Mouse (Mus musculus) brown adipose tissue, adult 24 weeks (tissue): ENCODE measurements around the gene Gbp9. TPM values are rescaled to one million over a fixed set of nuclear protein-coding genes. Genes with fewer than 3 reads are reported as not detected.
"Not testable (repeated sequence)": the region's sequence is repeated elsewhere in the genome, so short reads cannot be mapped to it uniquely, and the experiment has no call there.

Source experiments
- H3K27ac ChIP-seq: fragments of 200-500 bp; replicated peaks from 2 replicates; pipeline ENCODE4 v1.5.1; 2012; ENCODE audit warnings: low read depth, mild to moderate bottlenecking, low read length
- H3K4me1 ChIP-seq: fragments of 200-500 bp; 2 replicates; pipeline ENCODE4 v1.6.1; 2012; ENCODE audit warnings: low read length, mixed read lengths; ENCODE audit not compliant: control insufficient read depth, insufficient read depth, insufficient read length
- H3K4me3 ChIP-seq: fragments of 200-500 bp; 2 replicates; pipeline ENCODE4 v1.5.1; 2012; ENCODE audit warnings: low read depth, mild to moderate bottlenecking, low read length, moderate library complexity; ENCODE audit not compliant: insufficient read depth
- polyA plus RNA-seq: library from polyadenylated mRNA; stranded (reverse); fragments of >200 nt; gene quantifications from 2 replicates; pipeline ENCODE4 v1.2.4, GENCODE M21; 2012; ENCODE audit not compliant: missing spikeins, insufficient read depth, insufficient read length

Gene Gbp9
- 4.8 and 7.0 TPM in 2 replicates for polyA plus RNA-seq

- Histone ChIP-seq H3K27ac (peak within 1 kb of the TSS; percentile 82), H3K4me3 (peak within 1 kb of the TSS; percentile 50)
- not testable (repeated sequence) for H3K4me1 ChIP-seq
These were observed at the start of gene Gbp9, which contains the start of the genes Gbp8 and Gbp4 for GRCm38 (mm10) chr5:105139409-105140088. Gene Gbp9, minus strand, starts transcription at chr5:105139539. Gene Gbp8, minus strand, starts transcription at chr5:105139540. Gene Gbp4, minus strand, starts transcription at chr5:105139586.

DNA sequence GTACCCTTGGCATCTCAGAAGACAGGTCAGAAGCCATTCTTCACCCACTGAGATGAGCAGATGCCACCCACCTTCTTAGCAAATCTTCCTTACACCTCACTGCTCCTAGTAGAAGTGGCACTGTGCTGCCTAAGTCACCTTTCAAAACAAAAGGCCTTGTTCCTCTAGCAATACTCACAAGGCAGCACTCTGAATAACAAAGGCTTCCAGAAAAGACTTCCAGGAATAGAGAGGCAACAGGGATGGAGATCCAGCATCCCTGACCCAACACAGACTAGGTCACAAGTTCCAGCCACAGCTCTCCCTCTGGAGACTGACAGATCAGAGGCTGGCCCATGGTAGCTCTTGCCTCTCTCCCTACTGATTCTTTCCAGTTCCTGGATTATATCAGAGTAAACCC, 42.1 kb upstream of the Gbp9 start:
- Histone ChIP-seq H3K4me1 (no peaks in the 10 kb centered on the region), H3K27ac (no peak overlapping the region), H3K4me3 (no peak overlapping the region)

GRCm38 (mm10) chr5:105156582-105156981, 17.2 kb upstream of the Gbp9 start:
- H3K4me3 ChIP-seq = no peak overlapping the region
- no peaks in the 10 kb centered on the region for H3K4me1 ChIP-seq
- H3K27ac ChIP-seq = no peak overlapping the region

DNA sequence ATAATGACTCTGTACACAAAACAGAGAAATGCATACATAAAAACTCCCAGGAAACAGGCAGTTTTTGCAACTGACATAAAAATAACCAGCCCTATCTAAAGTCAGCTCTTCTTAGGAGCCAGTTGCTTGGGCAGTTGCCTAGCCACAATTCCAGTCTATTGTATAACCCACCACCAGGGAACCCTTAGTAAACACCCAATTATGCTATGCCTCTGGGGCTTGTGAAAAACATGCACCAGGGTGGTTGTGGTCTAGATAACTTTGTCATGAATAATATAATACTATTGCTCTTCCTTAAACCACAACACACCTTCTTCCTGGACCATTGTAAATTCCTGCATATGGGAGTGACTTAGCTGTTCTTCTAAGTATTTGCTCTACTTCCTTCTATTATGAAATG, 14.7 kb upstream of the Gbp9 start:
- H3K4me3 ChIP-seq = no peak overlapping the region
- H3K27ac ChIP-seq = no peak overlapping the region
- H3K4me1 ChIP-seq = no peaks in the 10 kb centered on the region

DNA sequence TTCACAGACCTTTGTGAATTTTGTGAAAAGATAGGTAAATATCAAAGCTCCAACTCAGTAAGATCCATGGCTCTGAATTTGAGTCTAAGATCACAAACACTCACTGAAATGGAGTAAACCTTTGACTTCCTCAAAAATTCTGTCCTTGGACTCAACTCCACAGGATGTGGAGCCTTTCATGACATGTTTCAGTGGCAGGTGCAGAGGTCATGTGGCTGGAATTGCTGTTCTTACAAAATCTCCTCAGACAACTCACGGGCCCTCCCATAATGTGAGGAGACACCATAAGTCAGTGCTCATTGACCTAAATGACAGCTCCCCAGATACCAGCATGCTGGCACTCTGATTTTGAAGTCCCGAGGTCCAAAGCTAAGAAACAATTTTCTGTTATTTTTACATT, 8.7 kb upstream of the Gbp9 start:
- peaks cover 16% of the 10 kb centered on the region for H3K4me1 ChIP-seq
- H3K27ac ChIP-seq, H3K4me3 ChIP-seq: not testable (repeated sequence)

DNA sequence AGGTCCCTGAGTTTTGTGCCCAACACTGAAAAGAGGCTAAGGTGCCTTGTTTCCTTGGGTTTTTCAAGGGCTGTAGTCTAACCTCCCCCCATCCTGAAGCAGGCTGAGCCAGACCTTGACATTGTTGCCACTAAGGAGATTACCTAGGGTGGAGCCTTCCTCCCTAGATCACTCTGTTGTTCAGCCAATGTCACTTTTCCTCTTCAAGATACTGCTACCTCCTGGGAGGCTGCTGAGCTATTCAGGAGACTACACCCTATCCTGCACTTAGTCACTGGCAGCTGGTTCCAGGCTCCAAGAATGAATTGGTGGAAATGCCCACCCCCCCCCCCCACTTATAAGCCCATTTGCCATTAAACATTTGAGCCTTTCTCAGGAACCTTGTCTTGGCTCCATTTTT, 7.1 kb upstream of the Gbp9 start:
- Histone ChIP-seq H3K4me3 (no peak overlapping the region), H3K27ac (peak overlapping the region; percentile 92), H3K4me1 (peaks cover 16% of the 10 kb centered on the region)

GRCm38 (mm10) chr5:105145731-105146130, 6.4 kb upstream of the Gbp9 start:
- not testable (repeated sequence) for H3K4me3 ChIP-seq
- Histone ChIP-seq H3K27ac (peak overlapping the region; percentile 87), H3K4me1 (peaks cover 16% of the 10 kb centered on the region)

DNA sequence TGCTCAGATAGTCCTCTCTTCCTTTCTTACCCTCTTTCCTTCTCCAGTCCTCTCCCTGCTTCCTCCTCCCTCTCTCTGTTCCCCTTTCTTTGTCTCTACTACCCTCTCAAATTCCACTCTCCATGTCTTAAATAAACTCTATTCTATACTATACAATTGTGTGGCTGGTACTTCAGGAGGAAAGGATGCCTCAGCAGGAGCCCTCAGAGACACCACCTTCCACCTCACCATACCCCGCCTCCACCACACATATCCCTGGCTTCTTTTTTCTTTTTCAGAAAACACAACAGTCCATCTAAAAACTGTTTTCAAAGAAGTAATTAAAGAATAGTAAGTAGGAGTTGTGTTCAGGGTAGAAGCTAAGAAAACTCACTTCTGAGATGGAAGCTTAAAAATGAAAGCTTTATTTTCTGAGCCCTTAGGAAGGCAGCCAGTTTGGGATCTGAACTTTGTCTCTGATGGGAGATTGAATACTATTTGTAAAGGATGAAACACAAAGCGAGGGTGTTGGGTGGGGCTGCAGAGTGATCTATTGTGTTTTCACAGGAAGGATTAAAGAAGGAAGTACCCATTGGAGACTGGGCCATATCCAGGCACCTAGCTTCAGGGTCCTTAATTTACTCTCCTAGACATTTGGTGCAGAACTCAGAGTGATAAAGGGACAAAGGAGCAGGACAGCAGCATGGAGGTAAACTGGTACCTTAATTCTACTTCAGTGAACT, 911 bp upstream of the Gbp9 start:
- peak overlapping the region; percentile 82 for H3K27ac ChIP-seq
- not testable (repeated sequence) for H3K4me3 ChIP-seq, H3K4me1 ChIP-seq

- peak overlapping the region; percentile 82 for H3K27ac ChIP-seq
- no peaks in the 10 kb centered on the region; the same call in 1 of the 2 replicates for H3K4me1 ChIP-seq
- H3K4me3 ChIP-seq = peak overlapping the region; percentile 50
These were observed 433 bp downstream of the Gbp9 start for GRCm38 (mm10) chr5:105138906-105139305.

DNA sequence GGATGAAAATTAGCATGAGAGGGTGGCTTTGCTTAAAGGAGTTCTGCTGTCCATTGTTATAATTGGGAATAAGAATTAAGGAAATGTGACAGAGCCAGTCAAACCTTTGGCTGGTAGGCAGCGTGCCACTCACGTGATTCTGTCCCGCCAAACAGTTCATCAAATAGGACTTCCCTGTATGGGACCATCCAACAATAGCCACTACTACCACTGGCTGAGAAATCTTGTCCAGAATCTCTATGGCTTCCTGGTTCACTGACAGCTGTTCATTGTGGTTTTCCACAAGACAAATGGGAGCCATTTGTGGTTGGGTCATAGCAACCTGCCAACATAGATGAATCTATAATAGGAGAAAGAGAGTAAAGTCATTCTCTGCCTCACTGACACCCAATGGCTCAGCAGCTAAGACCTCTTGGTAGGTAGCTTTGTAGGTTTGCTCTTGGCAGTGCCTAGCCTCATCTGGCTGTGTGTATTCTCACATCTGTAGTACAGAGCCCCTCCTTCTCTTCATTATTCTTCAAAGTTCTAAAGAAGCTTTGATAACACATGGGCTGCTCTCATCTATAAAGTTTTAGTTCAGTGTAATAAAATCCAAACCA, 2.5 kb downstream of the Gbp9 start:
- peak overlapping the region; percentile 14 for H3K4me3 ChIP-seq
- H3K4me1 ChIP-seq, H3K27ac ChIP-seq: not testable (repeated sequence)

GRCm38 (mm10) chr5:105121731-105122130, 17.6 kb downstream of the Gbp9 start:
- not testable (repeated sequence) for H3K27ac ChIP-seq, H3K4me1 ChIP-seq

GRCm38 (mm10) chr5:105115740-105116139, 23.6 kb downstream of the Gbp9 start:
- H3K27ac ChIP-seq = no peak overlapping the region
- H3K4me3 ChIP-seq = no peak overlapping the region

More at GRCm38 (mm10) chr5:105121731-105122130, 17.6 kb downstream of the Gbp9 start:
- not testable (repeated sequence) for H3K4me3 ChIP-seq

GRCm38 (mm10) chr5:105114696-105115095, 24.6 kb downstream of the Gbp9 start:
- Histone ChIP-seq H3K4me1 (no peaks in the 10 kb centered on the region), H3K4me3 (no peak overlapping the region), H3K27ac (no peak overlapping the region)

More at GRCm38 (mm10) chr5:105115740-105116139, 23.6 kb downstream of the Gbp9 start:
- no peaks in the 10 kb centered on the region for H3K4me1 ChIP-seq

DNA sequence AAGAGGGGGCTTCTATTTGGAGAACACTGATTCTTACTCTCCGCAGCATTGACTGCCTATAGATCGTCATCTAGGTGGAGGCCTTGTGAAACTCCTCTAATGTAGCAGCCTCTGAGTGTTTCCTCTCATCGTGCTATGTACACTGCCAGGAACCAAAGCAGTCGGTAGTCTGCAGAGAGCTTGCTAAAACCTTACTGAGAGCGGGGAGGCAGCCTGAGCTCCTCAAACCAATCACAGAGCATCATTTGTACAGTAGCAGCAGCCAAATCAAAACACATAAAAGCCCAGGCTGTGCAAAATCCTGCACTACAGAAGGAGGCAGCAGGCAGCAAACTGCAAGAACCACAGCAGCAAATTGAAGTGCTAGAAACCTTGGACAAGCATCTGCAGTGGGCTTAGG, 25.7 kb downstream of the Gbp9 start:
- no peaks in the 10 kb centered on the region for H3K4me1 ChIP-seq
- H3K4me3 ChIP-seq = no peak overlapping the region
- no peak overlapping the region for H3K27ac ChIP-seq

DNA sequence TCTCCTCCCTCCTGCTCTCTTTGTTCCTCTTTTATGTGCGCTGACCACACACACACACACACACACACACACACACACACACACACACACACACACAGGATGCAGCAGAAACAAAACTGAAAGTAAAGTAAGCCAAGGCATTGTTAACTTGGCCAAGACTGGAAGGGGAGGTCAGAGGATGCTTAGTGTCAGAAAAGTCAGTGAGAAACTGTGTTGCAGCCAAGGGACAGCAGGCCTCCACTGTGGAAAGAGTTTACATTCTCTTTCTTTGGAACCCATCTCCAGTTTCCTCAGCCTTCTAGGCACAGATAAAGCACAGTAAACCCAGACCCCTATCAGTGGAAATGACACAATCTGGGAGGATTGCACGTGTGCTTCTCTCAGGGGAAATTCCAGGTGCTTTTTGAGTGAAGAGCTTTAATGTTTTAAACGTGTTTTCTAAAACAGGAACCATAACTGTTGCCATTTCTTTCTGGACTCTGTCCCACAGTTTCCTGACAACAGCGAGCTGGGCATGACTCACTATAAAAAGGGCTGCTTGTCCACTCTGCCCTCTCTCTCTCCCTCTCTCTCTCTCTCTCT, 29.0 kb downstream of the Gbp9 start:
- peak overlapping the region; percentile 92 for H3K27ac ChIP-seq
- peak overlapping the region; percentile 58 for H3K4me3 ChIP-seq
- not testable (repeated sequence) for H3K4me1 ChIP-seq
